26 mouse cellular contexts compared by ENCODE assay signal in the genomic region with DNA sequence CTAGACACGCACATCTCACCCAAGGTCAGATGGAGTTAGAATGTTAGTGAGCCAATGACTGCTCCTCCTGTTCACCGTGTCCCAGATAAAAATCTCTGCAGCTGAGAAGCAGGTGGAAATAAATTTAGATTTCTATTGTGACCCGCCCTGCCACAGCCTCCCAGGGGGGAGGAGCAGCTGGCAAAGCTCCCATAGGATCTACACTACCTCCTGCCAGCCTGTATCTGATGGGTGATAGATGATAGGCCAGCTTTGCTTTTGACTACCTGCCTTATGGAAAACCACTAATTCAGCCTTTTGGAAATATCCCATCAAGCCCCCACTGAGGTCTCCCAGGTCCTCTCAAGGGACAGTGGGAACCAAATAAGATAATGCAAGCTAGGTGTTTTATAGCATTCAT. TPM values are rescaled to one million over a fixed set of nuclear protein-coding genes. Genes with fewer than 3 reads are reported as not detected.
"Had no signal": no experiment of that assay in that cellular context is flagged by ENCODE, and none has a peak within 500 bp of the region (broad histone marks: within the 10 kb centered on the region; RNA-seq: fewer than 3 reads in every experiment).

No protein-coding gene starts in this region.

- H3K4me3 ChIP-seq: liver, embryonic 12.5 days; midbrain, embryonic 10.5 days; midbrain, embryonic 12.5 days; neural tube, embryonic 12.5 days; stomach, embryonic 15.5 days had no signal

- H3K4me1 ChIP-seq: liver, embryonic 12.5 days had no signal

- DNase-seq: lung, adult 18-20 months; lung, embryonic 14.5 days; lung, postnatal 10 days; lung, postnatal 4 days; midbrain, embryonic 14.5 days; right cerebral cortex, postnatal 14 days; thymus, adult 2 months; thymus, postnatal 25 days; thymus, postnatal 4 days had no signal

- H3K9ac ChIP-seq: liver, embryonic 12.5 days; liver, embryonic 14.5 days; lung, embryonic 14.5 days; midbrain, embryonic 12.5 days; neural tube, embryonic 12.5 days; stomach, embryonic 15.5 days had no signal

- H3K36me3 ChIP-seq: liver, embryonic 12.5 days; midbrain, embryonic 10.5 days; midbrain, embryonic 12.5 days; neural tube, embryonic 12.5 days; stomach, embryonic 15.5 days had no signal

- H3K9me3 ChIP-seq: liver, embryonic 12.5 days; midbrain, embryonic 10.5 days; midbrain, embryonic 12.5 days; neural tube, embryonic 12.5 days; stomach, embryonic 15.5 days had no signal

- H3K4me2 ChIP-seq: liver, embryonic 12.5 days; lung, embryonic 14.5 days; midbrain, embryonic 12.5 days; neural tube, embryonic 12.5 days; stomach, embryonic 15.5 days had no signal

- ATAC-seq: liver, embryonic 12.5 days; midbrain, embryonic 16.5 days had no signal

- H3K27ac ChIP-seq: liver, embryonic 12.5 days; liver, embryonic 14.5 days; midbrain, embryonic 10.5 days; midbrain, embryonic 12.5 days; neural tube, embryonic 12.5 days had no signal

RNA-seq across cellular contexts. Expression of a gene that starts 5.1 kb away (rescaled TPM):
- total RNA-seq: liver, adult 2 months; megakaryocyte, adult 5-6 weeks; megakaryocyte-erythroid progenitor cell, adult 5-6 weeks; neutrophil, adult 5-6 weeks had no signal
- polyA plus RNA-seq: liver, adult 2 months; liver, embryonic 16.5 days; testis, adult 2 months had no signal

RNA-seq across cellular contexts. Expression of a gene that starts 13.8 kb away (rescaled TPM):
- total RNA-seq: liver, adult 2 months; megakaryocyte-erythroid progenitor cell, adult 5-6 weeks; neutrophil, adult 5-6 weeks had no signal
- polyA plus RNA-seq: liver, adult 2 months; liver, embryonic 12.5 days; liver, embryonic 16.5 days; lung, embryonic 14.5 days; lung, embryonic 16.5 days; midbrain, embryonic 10.5 days; midbrain, embryonic 12.5 days; neural tube, embryonic 12.5 days; spleen, adult 2 months had no signal

RNA-seq across cellular contexts. Expression of a gene that starts 37.0 kb away (rescaled TPM):
- total RNA-seq: liver, adult 2 months; megakaryocyte, adult 5-6 weeks; megakaryocyte-erythroid progenitor cell, adult 5-6 weeks; neutrophil, adult 5-6 weeks had no signal
- polyA plus RNA-seq: liver, adult 2 months; liver, embryonic 12.5 days; liver, embryonic 14.5 days; liver, embryonic 16.5 days; lung, embryonic 14.5 days; lung, embryonic 16.5 days; midbrain, embryonic 10.5 days; midbrain, embryonic 12.5 days; midbrain, embryonic 14.5 days; neural tube, embryonic 12.5 days; neural tube, embryonic 14.5 days; spleen, adult 2 months; stomach, embryonic 15.5 days had no signal

RNA-seq across cellular contexts. Expression of a gene that starts 37.8 kb away (rescaled TPM):
- total RNA-seq: liver, adult 2 months; megakaryocyte, adult 5-6 weeks; megakaryocyte-erythroid progenitor cell, adult 5-6 weeks; neutrophil, adult 5-6 weeks had no signal
- polyA plus RNA-seq: liver, adult 2 months; liver, embryonic 12.5 days; liver, embryonic 14.5 days; liver, embryonic 16.5 days; lung, embryonic 14.5 days; lung, embryonic 16.5 days; midbrain, embryonic 10.5 days; midbrain, embryonic 12.5 days; midbrain, embryonic 14.5 days; midbrain, embryonic 16.5 days; neural tube, embryonic 12.5 days; neural tube, embryonic 14.5 days; spleen, adult 2 months; stomach, embryonic 15.5 days; testis, adult 2 months; urinary bladder, adult 2 months had no signal

RNA-seq across cellular contexts. Expression of a gene that starts 53.6 kb away (rescaled TPM):
- total RNA-seq: liver, adult 2 months; megakaryocyte, adult 5-6 weeks; megakaryocyte-erythroid progenitor cell, adult 5-6 weeks; neutrophil, adult 5-6 weeks had no signal
- polyA plus RNA-seq: liver, adult 2 months; liver, embryonic 12.5 days; liver, embryonic 14.5 days; liver, embryonic 16.5 days; lung, embryonic 14.5 days; lung, embryonic 16.5 days; midbrain, embryonic 10.5 days; spleen, adult 2 months; stomach, embryonic 15.5 days; urinary bladder, adult 2 months had no signal
